Mouse (Mus musculus) cortical plate, adult 2 months (tissue): ENCODE measurements around the gene Ffar3.

Source experiments
- CTCF ChIP-seq: fragments of 200-500 bp; IDR thresholded peaks from 2 replicates; pipeline ENCODE4 v1.5.1; 2011; ENCODE audit warnings: mild to moderate bottlenecking, control low read depth, low read length; ENCODE audit not compliant: insufficient read depth; ENCODE audit errors: extremely low read depth
- POLR2A ChIP-seq: fragments of 200-500 bp; IDR thresholded peaks from 2 replicates; pipeline ENCODE4 v1.6.1; 2011; ENCODE audit warnings: mild to moderate bottlenecking, low read length, control low read depth; ENCODE audit not compliant: insufficient read depth; ENCODE audit errors: extremely low read depth

- TF ChIP-seq CTCF (no peak), POLR2A (no peak)
These were observed 43.6 kb downstream of the Ffar3 start for GRCm38 (mm10) chr7:30812291-30812807.
